Mouse (Mus musculus): Measurements from ENCODE around the gene Ssbp1. TPM values are rescaled to one million over a fixed set of nuclear protein-coding genes. Genes with fewer than 3 reads are reported as not detected.

The Ssbp1 gene
- polyA plus RNA-seq, 1 experiment: 7.2 TPM

DNA sequence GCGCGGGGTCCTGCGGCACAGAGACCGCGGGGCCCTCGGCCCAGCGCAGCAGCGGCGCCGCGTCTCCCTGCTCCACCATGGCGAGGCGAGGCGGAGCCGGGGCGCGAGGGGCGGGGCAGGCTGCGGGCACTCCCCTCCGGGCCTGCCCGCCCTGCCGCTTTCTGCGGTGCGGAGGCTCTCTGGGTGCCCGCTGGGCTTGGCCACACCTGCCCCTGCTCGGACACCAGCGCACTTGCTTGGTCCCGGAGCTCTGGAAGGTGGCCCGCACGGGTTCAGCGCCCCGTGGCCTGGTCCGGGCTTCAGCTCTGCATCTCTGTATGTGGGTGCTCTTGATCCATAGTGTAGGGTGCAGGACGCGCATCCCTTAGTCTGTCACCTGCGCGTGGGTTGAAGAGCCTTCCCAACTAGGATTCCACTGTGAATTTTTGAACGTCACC is 35.1 kb upstream of the Ssbp1 start, which contains the start of gene E330009J07Rik:
Gene E330009J07Rik (minus strand): TSS at position 89 of the 437 bp plus-strand sequence.
- Histone ChIP-seq H3K36me3 (ENCODE audit: control insufficient read depth, insufficient read depth, low read length) (no peaks in the 10 kb centered on the region), H3K27ac (ENCODE audit: insufficient read depth, low read length) (peak within 1 kb of the TSS; percentile 39; the same call in 1 of the 2 replicates), H3K4me3 (ENCODE audit: extremely low read depth, insufficient read depth, insufficient read length) (peak within 1 kb of the TSS; percentile 87), H3K4me1 (ENCODE audit: control insufficient read depth, insufficient read depth, insufficient read length) (peaks cover 13% of the 10 kb centered on the region), H3K27me3 (ENCODE audit: control insufficient read depth, insufficient read depth, low read length) (0 out of 2 replicates have a peak, but pooled peaks cover 3% of the 10 kb centered on the region)
- 2% methylated on average over 35 of the region's 38 CpGs for WGBS
- peak; percentile 38 for TF ChIP-seq POLR2A (IDR thresholded peaks at IDR 0.05; ENCODE audit: low read depth, low read length)
- no peak for TF ChIP-seq CTCF (IDR thresholded peaks at IDR 0.05; ENCODE audit: extremely low read depth, insufficient read depth, insufficient read length, insufficient replicate concordance)
- peak in 1 of 2 experiments; percentile 79 for DNase-seq (ENCODE audit: low read depth in 1 of 2, low spot score in 2 of 2)

DNA sequence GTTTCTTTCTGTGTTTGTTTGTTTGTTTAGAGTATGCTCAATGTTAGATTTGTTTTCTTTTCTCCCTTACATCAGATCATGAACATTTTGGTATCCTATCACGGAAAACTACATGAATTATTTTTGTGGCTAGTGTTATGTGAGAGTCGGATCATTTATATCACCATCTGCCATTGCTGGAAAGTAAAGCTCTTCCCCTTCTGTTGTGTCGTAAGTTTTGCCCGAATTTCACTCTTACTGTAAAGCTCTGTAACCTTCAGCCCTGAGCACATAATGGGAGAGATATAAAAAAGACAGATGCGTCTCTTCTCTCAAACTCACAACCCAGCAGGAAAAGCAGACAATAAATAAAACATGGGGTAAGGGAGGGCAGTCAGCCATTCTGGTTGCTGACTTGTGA is 32.2 kb upstream of the Ssbp1 start, which contains the start of gene Wee2:
Gene Wee2 (plus strand): TSS at position 153 of the 400 bp plus-strand sequence.
- Histone ChIP-seq H3K27me3 (ENCODE audit: control insufficient read depth, insufficient read depth, low read length) (peaks cover 3% of the 10 kb centered on the region; the same call in 1 of the 2 replicates), H3K4me1 (ENCODE audit: control insufficient read depth, insufficient read depth, insufficient read length) (peaks cover 5% of the 10 kb centered on the region), H3K4me3 (ENCODE audit: extremely low read depth, insufficient read depth, insufficient read length) (no peak within 1 kb of the TSS), H3K27ac (ENCODE audit: insufficient read depth, low read length) (no peak within 1 kb of the TSS), H3K36me3 (ENCODE audit: control insufficient read depth, insufficient read depth, low read length) (no peaks in the 10 kb centered on the region)
- 80% methylated on average over 5 of the region's 5 CpGs for WGBS
- no peak for TF ChIP-seq POLR2A (IDR thresholded peaks at IDR 0.05; ENCODE audit: low read depth, low read length)
- TF ChIP-seq CTCF (IDR thresholded peaks at IDR 0.05; ENCODE audit: extremely low read depth, insufficient read depth, insufficient read length, insufficient replicate concordance): no peak
- DNase-seq (ENCODE audit: low read depth in 1 of 2, low spot score in 2 of 2): no peak

DNA sequence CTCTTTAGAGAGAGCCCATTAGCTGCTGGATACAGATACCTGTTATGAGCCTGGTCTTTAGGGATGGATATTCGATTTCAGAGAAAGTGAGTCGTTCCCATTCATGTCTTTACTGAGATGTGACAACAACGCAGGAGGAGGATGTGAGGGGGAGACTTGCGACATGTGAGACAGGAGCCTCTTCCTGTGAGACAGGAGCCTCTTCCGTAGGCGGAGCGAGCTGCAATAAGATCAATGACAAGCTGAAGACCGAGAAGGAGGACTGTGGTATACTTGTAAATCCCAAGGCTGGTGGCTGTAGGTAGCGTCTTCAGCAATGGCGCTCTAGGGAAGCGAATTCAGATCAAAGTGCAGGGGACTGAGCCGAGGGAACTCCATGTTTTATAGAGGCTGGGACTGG is 31.4 kb upstream of the Ssbp1 start:
- Histone ChIP-seq H3K36me3 (ENCODE audit: control insufficient read depth, insufficient read depth, low read length) (no peaks in the 10 kb centered on the region), H3K4me1 (ENCODE audit: control insufficient read depth, insufficient read depth, insufficient read length) (peaks cover 4% of the 10 kb centered on the region), H3K27me3 (ENCODE audit: control insufficient read depth, insufficient read depth, low read length) (peaks cover 3% of the 10 kb centered on the region; the same call in 1 of the 2 replicates), H3K27ac (ENCODE audit: insufficient read depth, low read length) (no peak overlapping the region), H3K4me3 (ENCODE audit: extremely low read depth, insufficient read depth, insufficient read length) (no peak overlapping the region)
- no peak for TF ChIP-seq POLR2A (IDR thresholded peaks at IDR 0.05; ENCODE audit: low read depth, low read length)
- TF ChIP-seq CTCF (IDR thresholded peaks at IDR 0.05; ENCODE audit: extremely low read depth, insufficient read depth, insufficient read length, insufficient replicate concordance): no peak
- DNase-seq (ENCODE audit: low read depth in 1 of 2, low spot score in 2 of 2): no peak
- WGBS: 18% methylated on average over 12 of the region's 12 CpGs

DNA sequence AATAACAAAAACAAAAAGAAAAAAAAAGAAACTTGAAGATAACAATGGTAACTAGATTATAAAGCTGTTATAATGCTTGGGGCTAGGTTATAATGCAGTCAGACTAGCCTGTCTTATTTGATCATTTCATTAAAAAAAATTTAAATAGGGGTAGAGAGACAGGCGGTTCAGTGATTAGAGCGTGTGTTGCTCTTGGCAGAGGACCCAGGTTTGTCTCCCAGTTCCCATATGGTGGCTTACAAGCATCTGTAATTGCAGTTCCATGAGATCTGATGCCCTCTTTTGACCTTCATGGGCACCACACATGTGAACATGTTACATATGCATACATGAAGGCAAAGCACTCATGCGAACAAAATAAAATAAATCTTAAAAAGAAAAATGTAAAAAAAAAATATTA is 29.9 kb upstream of the Ssbp1 start:
- no peak for DNase-seq (ENCODE audit: low read depth in 1 of 2, low spot score in 2 of 2)
- Histone ChIP-seq H3K27ac (ENCODE audit: insufficient read depth, low read length) (no peak overlapping the region), H3K36me3 (ENCODE audit: control insufficient read depth, insufficient read depth, low read length) (no peaks in the 10 kb centered on the region), H3K27me3 (ENCODE audit: control insufficient read depth, insufficient read depth, low read length) (no peaks in the 10 kb centered on the region; the same call in 1 of the 2 replicates), H3K4me3 (ENCODE audit: extremely low read depth, insufficient read depth, insufficient read length) (no peak overlapping the region), H3K4me1 (ENCODE audit: control insufficient read depth, insufficient read depth, insufficient read length) (no peaks in the 10 kb centered on the region)
- WGBS: 83% methylated on average over 3 of the region's 3 CpGs
- no peak for TF ChIP-seq CTCF (IDR thresholded peaks at IDR 0.05; ENCODE audit: extremely low read depth, insufficient read depth, insufficient read length, insufficient replicate concordance)
- no peak for TF ChIP-seq POLR2A (IDR thresholded peaks at IDR 0.05; ENCODE audit: low read depth, low read length)

DNA sequence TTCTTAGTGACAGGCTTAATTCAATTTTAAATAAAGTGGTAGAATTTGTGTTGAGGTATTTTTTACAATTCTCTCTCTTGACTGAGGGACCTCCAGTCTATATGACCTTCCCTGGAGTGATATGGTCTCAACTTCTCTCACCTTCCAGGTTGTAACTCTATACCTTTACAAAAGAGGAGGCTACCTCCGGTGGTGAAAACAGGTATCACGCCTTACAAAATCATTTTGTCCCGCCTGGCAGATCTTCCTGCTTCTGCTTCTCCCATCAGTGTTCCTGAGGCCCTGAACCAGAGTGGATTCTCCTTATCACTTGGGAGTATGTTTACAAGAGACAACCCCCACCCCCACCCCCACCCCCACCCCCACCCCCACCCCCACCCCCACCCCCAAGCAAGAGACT is 29.4 kb upstream of the Ssbp1 start:
- 0 out of 2 replicates have a peak, but pooled peaks have one; percentile 5 for TF ChIP-seq CTCF (IDR thresholded peaks at IDR 0.05; ENCODE audit: extremely low read depth, insufficient read depth, insufficient read length, insufficient replicate concordance)
- no peak for TF ChIP-seq POLR2A (IDR thresholded peaks at IDR 0.05; ENCODE audit: low read depth, low read length)
- 49% methylated on average over 3 of the region's 3 CpGs for WGBS

DNA sequence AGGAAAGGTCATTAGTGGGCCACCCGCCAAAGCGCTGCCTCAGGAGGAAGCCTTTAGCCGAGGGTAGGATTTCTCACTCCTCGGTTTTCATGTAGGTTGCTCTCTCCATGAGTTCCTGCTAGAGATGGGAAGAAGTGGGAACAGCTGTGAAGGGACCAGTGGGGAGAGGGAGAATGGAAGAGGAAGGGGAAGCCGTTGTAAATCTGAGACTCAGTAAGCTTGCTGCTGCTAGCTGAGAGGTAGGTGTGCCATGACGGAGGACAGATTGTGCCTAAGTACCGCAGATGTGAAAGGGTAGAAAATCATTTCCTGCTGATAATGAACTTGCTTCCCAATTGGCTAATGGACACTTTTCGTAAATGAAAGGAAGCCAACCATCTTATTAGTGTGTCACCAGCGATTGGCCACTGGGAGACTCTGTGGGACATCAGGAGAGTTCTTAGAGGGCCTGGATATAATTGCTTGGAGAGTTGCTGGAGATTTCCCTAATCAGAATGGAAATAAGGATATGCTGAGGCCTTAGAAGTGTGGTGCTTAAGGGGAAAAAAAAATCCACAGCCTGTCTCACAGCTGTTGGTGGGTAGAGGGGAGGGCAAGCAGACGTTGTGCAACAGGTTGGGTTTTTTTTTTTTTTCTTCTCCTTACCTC is 27.7 kb upstream of the Ssbp1 start:
- no peaks in the 10 kb centered on the region for H3K36me3 ChIP-seq (ENCODE audit: control insufficient read depth, insufficient read depth, low read length)
- no peak for DNase-seq (ENCODE audit: low read depth in 1 of 2, low spot score in 2 of 2)
- WGBS: 38% methylated on average over 10 of the region's 10 CpGs
- no peak overlapping the region for H3K4me3 ChIP-seq (ENCODE audit: extremely low read depth, insufficient read depth, insufficient read length)
- no peaks in the 10 kb centered on the region for H3K4me1 ChIP-seq (ENCODE audit: control insufficient read depth, insufficient read depth, insufficient read length)
- no peak for TF ChIP-seq POLR2A (IDR thresholded peaks at IDR 0.05; ENCODE audit: low read depth, low read length)
- no peak for TF ChIP-seq CTCF (IDR thresholded peaks at IDR 0.05; ENCODE audit: extremely low read depth, insufficient read depth, insufficient read length, insufficient replicate concordance)
- no peaks in the 10 kb centered on the region; the same call in 1 of the 2 replicates for H3K27me3 ChIP-seq (ENCODE audit: control insufficient read depth, insufficient read depth, low read length)
- no peak overlapping the region for H3K27ac ChIP-seq (ENCODE audit: insufficient read depth, low read length)

More for the DNA sequence above, 29.4 kb upstream of the Ssbp1 start:
- no peak overlapping the region for H3K27ac ChIP-seq (ENCODE audit: insufficient read depth, low read length)
- no peak for DNase-seq (ENCODE audit: low read depth in 1 of 2, low spot score in 2 of 2)
- H3K36me3 ChIP-seq (ENCODE audit: control insufficient read depth, insufficient read depth, low read length): no peaks in the 10 kb centered on the region
- H3K4me1 ChIP-seq (ENCODE audit: control insufficient read depth, insufficient read depth, insufficient read length): no peaks in the 10 kb centered on the region
- no peak overlapping the region for H3K4me3 ChIP-seq (ENCODE audit: extremely low read depth, insufficient read depth, insufficient read length)
- no peaks in the 10 kb centered on the region; the same call in 1 of the 2 replicates for H3K27me3 ChIP-seq (ENCODE audit: control insufficient read depth, insufficient read depth, low read length)

DNA sequence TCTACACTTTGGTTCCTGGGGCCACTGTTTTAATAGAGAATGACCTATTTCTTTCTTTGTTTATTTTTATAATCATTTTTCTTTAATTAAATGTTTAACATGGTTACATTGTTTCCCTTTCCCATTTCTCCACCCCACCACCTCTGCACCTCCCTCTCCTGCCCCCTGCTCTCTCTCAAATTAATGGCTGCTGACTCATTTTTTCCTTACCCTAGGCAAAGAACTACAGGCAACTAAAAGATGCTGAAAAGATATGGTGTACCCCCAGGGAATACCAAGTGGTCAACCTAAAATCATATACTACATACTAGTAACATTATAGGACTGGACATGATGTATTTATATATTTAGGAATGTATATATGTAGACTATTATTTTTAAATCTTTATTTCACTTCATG is 22.5 kb upstream of the Ssbp1 start:
- Histone ChIP-seq H3K27ac (ENCODE audit: insufficient read depth, low read length) (no peak overlapping the region), H3K36me3 (ENCODE audit: control insufficient read depth, insufficient read depth, low read length) (no peaks in the 10 kb centered on the region), H3K4me1 (ENCODE audit: control insufficient read depth, insufficient read depth, insufficient read length) (no peaks in the 10 kb centered on the region), H3K27me3 (ENCODE audit: control insufficient read depth, insufficient read depth, low read length) (no peaks in the 10 kb centered on the region), H3K4me3 (ENCODE audit: extremely low read depth, insufficient read depth, insufficient read length) (no peak overlapping the region)
- DNase-seq (ENCODE audit: low read depth in 1 of 2, low spot score in 2 of 2): no peak
- TF ChIP-seq CTCF (IDR thresholded peaks at IDR 0.05; ENCODE audit: extremely low read depth, insufficient read depth, insufficient read length, insufficient replicate concordance) (no peak), POLR2A (IDR thresholded peaks at IDR 0.05; ENCODE audit: low read depth, low read length) (no peak)

All from spleen, adult 2 months (tissue).